Mouse (Mus musculus) embryonic facial prominence, embryonic 11.5 days (tissue): Measurements from ENCODE around the gene Sat2. TPM values are rescaled to one million over a fixed set of nuclear protein-coding genes. Genes with fewer than 3 reads are reported as not detected.
A peak's percentile ranks its signal among the peaks of the same experiment; 100 is the strongest.

Source experiments
- ATAC-seq: fragments of 200-750 bp; cut with Nextera tagmentation; replicated peaks from 2 replicates; pipeline ENCODE4 v1.8.0; 2017; ENCODE audit warnings: low read depth; ENCODE audit not compliant: insufficient number of reproducible peaks, low FRiP score, low TSS enrichment
- DNase-seq: peaks from one replicate; pipeline ENCODE4 v3.0.0-alpha.2; 2015; ENCODE audit warnings: low spot score
- H3K27ac ChIP-seq: fragments of 300-500 bp; sonication (generic); replicated peaks from 2 replicates; pipeline ENCODE4 v1.5.1; 2014; ENCODE audit warnings: mild to moderate bottlenecking, low read depth, low read length, control low read depth
- H3K27me3 ChIP-seq: fragments of 300-500 bp; sonication (generic); 2 replicates; pipeline ENCODE4 v1.6.1; 2014; ENCODE audit warnings: mild to moderate bottlenecking, low read length, moderate library complexity, mixed read lengths; ENCODE audit not compliant: control insufficient read depth, insufficient read depth
- H3K36me3 ChIP-seq: fragments of 300-500 bp; sonication (generic); replicated peaks from 2 replicates; pipeline ENCODE4 v1.6.1; 2014; ENCODE audit warnings: low read depth, mild to moderate bottlenecking, low read length, moderate library complexity, mixed read lengths; ENCODE audit not compliant: control insufficient read depth, insufficient read depth
- H3K4me1 ChIP-seq: fragments of 300-500 bp; sonication (generic); 2 replicates; pipeline ENCODE4 v1.6.1; 2014; ENCODE audit warnings: low read length, mixed read lengths; ENCODE audit not compliant: control insufficient read depth, insufficient read depth
- H3K4me2 ChIP-seq: fragments of 300-500 bp; sonication (generic); 2 replicates; pipeline ENCODE4 v1.6.1; 2014; ENCODE audit warnings: low read depth, mild to moderate bottlenecking, control low read depth, low read length, moderate library complexity
- H3K4me3 ChIP-seq: fragments of 300-500 bp; sonication (generic); 2 replicates; pipeline ENCODE4 v1.5.1; 2014; ENCODE audit warnings: low read depth, low read length, control low read depth
- H3K9ac ChIP-seq: fragments of 300-500 bp; sonication (generic); replicated peaks from 2 replicates; pipeline ENCODE4 v1.6.1; 2014; ENCODE audit warnings: mild to moderate bottlenecking, control low read depth, low read length
- H3K9me3 ChIP-seq: fragments of 300-500 bp; sonication (generic); replicated peaks from 2 replicates; pipeline ENCODE4 v1.6.1; 2016; ENCODE audit warnings: mild to moderate bottlenecking, low read length, inconsistent platforms, mixed read lengths; ENCODE audit not compliant: control insufficient read depth
- WGBS: fragments of 180-500 bp; shearing (Covaris S2); extraction: QIAGEN DNeasy Blood & Tissue Kit; methylation state at CpG from one replicate; pipeline ENCODE4 v1.1.7; 2014; 5-methylcytosine and 5-hydroxymethylcytosine counted together
- polyA plus RNA-seq: library from polyadenylated mRNA; unstranded; fragments of >200 nt; fragmentation: Nextera tagmentation; extraction: Ambion mirVana; gene quantifications from 2 replicates; pipeline ENCODE4 v1.2.1, GENCODE M21; 2014

Gene Sat2
- polyA plus RNA-seq, 1 experiment from 2014 or later: 15.0 TPM

- peak overlapping the region; percentile 48 for H3K4me3 ChIP-seq
- no peak for DNase-seq
- H3K27me3 ChIP-seq: no peaks in the 10 kb centered on the region
- peaks cover 16% of the 10 kb centered on the region for H3K36me3 ChIP-seq
- peak; percentile 5; the same call in 1 of the 2 replicates for ATAC-seq
- H3K4me1 ChIP-seq: no peaks in the 10 kb centered on the region
- H3K4me2 ChIP-seq: peak overlapping the region; percentile 53
- peak overlapping the region; percentile 70 for H3K9ac ChIP-seq
- H3K9me3 ChIP-seq: no peaks in the 10 kb centered on the region
- WGBS: 71% methylated on average over 13 of the region's 13 CpGs
- peak overlapping the region; percentile 95 for H3K27ac ChIP-seq
These were observed 41.3 kb downstream of the Sat2 start for GRCm38 (mm10) chr11:69662967-69663671.

- Histone ChIP-seq H3K9ac (no peak overlapping the region), H3K36me3 (peaks cover 13% of the 10 kb centered on the region), H3K4me2 (no peak overlapping the region), H3K9me3 (no peaks in the 10 kb centered on the region), H3K4me3 (no peak overlapping the region), H3K27me3 (no peaks in the 10 kb centered on the region), H3K4me1 (no peaks in the 10 kb centered on the region), H3K27ac (no peak overlapping the region)
- DNase-seq (no peak), ATAC-seq (no peak)
- 90% methylated on average over 6 of the region's 6 CpGs for whole genome bisulfite sequencing
These were observed 42.0 kb downstream of the Sat2 start for GRCm38 (mm10) chr11:69663795-69664194.

GRCm38 (mm10) chr11:69664841-69665240 lies 43.0 kb downstream of the Sat2 start:
- Histone ChIP-seq H3K4me1 (no peaks in the 10 kb centered on the region), H3K36me3 (peaks cover 18% of the 10 kb centered on the region), H3K27me3 (no peaks in the 10 kb centered on the region), H3K4me2 (no peak overlapping the region), H3K4me3 (no peak overlapping the region), H3K9me3 (no peaks in the 10 kb centered on the region), H3K27ac (no peak overlapping the region), H3K9ac (no peak overlapping the region)
- ATAC-seq (no peak), DNase-seq (no peak)
- WGBS: 91% methylated on average over 7 of the region's 7 CpGs

GRCm38 (mm10) chr11:69665457-69665960 lies 43.7 kb downstream of the Sat2 start:
- H3K27me3 ChIP-seq: no peaks in the 10 kb centered on the region
- H3K4me1 ChIP-seq: no peaks in the 10 kb centered on the region
- no peak overlapping the region for H3K9ac ChIP-seq
- H3K9me3 ChIP-seq: no peaks in the 10 kb centered on the region
- H3K27ac ChIP-seq: no peak overlapping the region
- H3K4me3 ChIP-seq: no peak overlapping the region
- ATAC-seq (no peak), DNase-seq (no peak)
- H3K4me2 ChIP-seq: no peak overlapping the region
- H3K36me3 ChIP-seq: peaks cover 20% of the 10 kb centered on the region
- WGBS: 81% methylated on average over 9 of the region's 9 CpGs

- Histone ChIP-seq H3K27me3 (no peaks in the 10 kb centered on the region), H3K4me1 (no peaks in the 10 kb centered on the region), H3K9me3 (no peaks in the 10 kb centered on the region), H3K4me3 (no peak within 1 kb of the TSS), H3K36me3 (peaks cover 23% of the 10 kb centered on the region), H3K9ac (no peak within 1 kb of the TSS), H3K27ac (no peak within 1 kb of the TSS), H3K4me2 (no peak within 1 kb of the TSS)
- WGBS: 37% methylated on average over 7 of the region's 7 CpGs
- DNase-seq (peak; percentile 51), ATAC-seq (no peak)
These were observed 44.3 kb downstream of the Sat2 start, which contains the start of gene Cd68 for GRCm38 (mm10) chr11:69665961-69666664. Cd68 (minus strand) TSS chr11:69666153.

GRCm38 (mm10) chr11:69666665-69667005 lies 44.8 kb downstream of the Sat2 start:
- peaks cover 23% of the 10 kb centered on the region for H3K36me3 ChIP-seq

GRCm38 (mm10) chr11:69670786-69671725 lies 49.2 kb downstream of the Sat2 start:
- no peaks in the 10 kb centered on the region for H3K27me3 ChIP-seq
- peak overlapping the region; percentile 93 for H3K27ac ChIP-seq
- WGBS: under 1% methylated on average over 55 of the region's 61 CpGs
- peak; percentile 96 for DNase-seq
- peaks cover 25% of the 10 kb centered on the region for H3K36me3 ChIP-seq
- H3K9me3 ChIP-seq: no peaks in the 10 kb centered on the region
- peak; percentile 45 for ATAC-seq
- H3K9ac ChIP-seq: peak overlapping the region; percentile 99
- peak overlapping the region; percentile 87 for H3K4me2 ChIP-seq
- peak overlapping the region; percentile 94 for H3K4me3 ChIP-seq
- no peaks in the 10 kb centered on the region for H3K4me1 ChIP-seq

More at GRCm38 (mm10) chr11:69666665-69667005, 44.8 kb downstream of the Sat2 start:
- no peak overlapping the region for H3K27ac ChIP-seq
- DNase-seq (no peak), ATAC-seq (no peak)
- H3K4me1 ChIP-seq: no peaks in the 10 kb centered on the region
- H3K9me3 ChIP-seq: no peaks in the 10 kb centered on the region
- no peak overlapping the region for H3K4me2 ChIP-seq
- H3K27me3 ChIP-seq: no peaks in the 10 kb centered on the region
- H3K9ac ChIP-seq: no peak overlapping the region
- WGBS: 83% methylated on average over 3 of the region's 3 CpGs
- H3K4me3 ChIP-seq: no peak overlapping the region
